Mouse (Mus musculus): ENCODE measurements around the gene Dhx40.
"Not testable (repeated sequence)": the region's sequence is repeated elsewhere in the genome, so short reads cannot be mapped to it uniquely, and the experiment has no call there.

Gene Dhx40

DNA sequence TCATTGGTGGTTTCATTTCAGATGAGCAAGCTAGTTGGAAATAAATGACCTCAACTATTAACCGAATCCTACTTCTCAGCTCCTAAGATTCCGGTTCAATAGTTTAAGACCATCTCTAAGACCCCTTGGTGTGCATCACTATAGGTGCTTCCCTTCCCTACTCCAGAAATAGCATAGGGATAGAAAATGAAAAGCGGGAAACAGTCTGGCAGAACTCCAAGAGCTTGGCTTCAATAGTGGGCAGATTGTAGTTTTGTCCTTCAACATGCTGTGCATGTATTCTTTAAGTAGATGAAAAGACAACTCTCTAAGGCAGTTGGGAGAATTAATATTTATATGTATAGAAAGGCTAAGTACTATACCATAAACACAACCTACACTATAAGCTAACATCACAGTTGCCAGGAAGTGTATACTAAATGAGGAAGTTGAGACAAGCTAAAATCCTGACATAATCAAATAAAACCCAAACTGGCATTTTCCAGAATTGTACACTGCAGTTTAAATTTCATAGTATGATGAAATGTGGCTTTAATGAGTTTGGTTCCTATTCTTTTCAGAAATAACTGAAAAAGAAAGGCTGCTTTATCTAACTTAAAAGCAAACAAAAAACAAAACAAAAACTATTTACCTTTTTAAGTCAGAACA is 57.6 kb downstream of the Dhx40 start:
- DNase-seq: peak; percentile 7 to 49

DNA sequence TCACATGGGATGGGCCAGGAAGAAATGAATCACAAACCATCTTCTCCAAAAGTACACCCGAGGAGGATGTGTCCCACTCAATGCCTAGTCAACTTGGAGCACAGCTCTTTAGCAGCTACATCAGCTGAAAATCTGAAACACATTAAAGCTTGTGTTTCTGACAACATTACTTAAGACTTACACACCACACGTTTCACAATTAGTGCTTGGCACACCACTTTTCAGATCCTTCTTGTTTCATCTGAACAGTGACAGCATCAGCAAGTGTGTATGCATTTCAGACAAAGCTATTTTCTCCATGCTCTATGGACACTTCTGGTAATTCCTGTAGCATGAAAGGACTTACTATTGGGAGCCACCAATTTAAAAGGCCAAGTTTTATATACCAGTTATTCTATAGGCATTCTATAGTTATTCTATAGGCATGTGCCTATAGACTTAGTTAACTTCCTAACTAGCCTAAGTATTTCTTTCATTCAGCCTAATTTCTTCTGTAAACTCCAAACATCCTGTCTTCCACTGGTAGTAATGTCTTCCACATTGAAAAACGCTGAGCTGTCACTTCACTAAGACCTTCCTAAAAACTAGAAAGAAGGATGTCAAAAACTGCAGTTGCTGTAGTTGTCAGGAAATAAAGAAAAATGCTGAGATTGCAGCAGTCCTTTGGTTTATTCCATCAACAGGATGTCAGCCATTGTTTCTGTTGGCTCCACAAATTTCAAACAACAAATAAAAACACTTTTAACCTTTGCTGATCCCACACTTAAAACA is 61.7 kb downstream of the Dhx40 start:
- DNase-seq: no peak

DNA sequence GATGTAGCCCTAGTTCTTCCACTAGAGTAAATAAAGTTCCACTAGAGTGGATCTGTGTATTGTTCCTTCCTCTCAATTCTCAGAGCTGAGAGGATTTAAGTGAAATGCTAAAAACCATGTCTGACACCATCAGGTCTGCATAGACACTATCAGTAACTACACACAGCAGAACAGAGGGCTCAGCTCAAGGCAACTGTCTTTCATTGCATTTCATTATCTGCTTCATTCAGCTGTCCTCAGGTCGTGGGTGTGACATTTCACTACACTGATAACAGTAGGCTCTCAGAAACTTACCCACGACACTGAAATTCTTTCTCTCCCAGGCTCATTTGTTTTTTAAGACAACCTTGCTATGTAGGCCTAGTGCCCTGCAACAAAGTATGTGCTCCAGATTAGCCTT is 64.9 kb downstream of the Dhx40 start:
- no peak for DNase-seq

DNA sequence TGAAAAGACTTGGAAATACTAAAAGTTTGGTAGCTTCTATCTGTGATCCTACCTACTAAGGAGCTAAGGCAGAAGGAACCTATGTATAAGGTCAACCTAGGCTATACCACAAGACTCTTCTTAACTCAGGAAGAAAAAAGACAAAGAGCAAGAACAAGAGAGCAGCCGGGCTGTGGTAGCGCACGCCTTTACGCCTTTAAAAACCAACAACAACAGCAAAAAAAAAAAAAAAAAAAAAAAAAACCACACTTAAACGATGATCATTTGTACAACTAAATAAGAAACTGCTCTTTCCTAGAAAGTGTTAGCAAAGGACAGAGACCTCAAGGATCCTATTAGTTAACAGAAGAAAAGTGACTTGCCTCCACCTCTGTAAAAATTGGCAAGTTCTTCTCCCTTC is 66.0 kb downstream of the Dhx40 start:
- no peak for DNase-seq

DNA sequence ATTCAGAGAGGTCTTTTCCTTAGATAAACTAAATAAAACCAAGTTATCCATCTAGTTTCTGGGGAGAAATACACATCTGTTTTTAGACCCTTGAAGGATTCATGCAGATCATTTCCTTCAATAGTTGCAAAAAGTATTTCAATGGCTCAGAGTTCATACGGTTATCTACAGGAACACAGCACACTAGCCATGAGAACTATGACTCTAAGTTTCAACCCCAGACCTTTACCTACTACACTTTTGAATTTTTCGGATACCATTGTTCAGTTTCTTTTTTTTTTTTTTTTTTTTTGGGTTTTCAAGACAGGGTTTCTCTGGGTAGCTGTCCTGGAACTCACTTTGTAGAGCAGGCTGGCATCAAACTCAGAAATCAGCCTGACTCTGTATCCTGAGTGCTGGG is 68.1 kb downstream of the Dhx40 start:
- no peak for DNase-seq

DNA sequence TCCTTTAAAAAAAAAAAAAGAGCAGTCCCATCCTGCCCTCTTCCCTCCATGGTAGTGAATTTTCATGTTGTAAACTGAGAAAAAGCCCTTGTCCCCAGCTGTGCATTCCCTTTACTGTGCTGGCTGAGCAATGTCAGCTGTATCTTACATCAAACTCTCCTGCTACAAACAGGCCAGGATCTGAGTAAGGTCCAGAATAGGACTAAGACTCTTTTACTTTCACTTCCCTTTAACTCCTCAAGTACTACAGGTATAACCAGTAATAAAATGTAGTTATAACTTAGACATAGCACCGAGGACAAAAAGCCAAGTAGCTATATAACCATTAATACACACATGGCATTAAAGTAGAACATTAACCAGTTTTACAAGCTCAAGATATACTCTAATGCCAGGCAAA is 68.6 kb downstream of the Dhx40 start:
- no peak for DNase-seq

DNA sequence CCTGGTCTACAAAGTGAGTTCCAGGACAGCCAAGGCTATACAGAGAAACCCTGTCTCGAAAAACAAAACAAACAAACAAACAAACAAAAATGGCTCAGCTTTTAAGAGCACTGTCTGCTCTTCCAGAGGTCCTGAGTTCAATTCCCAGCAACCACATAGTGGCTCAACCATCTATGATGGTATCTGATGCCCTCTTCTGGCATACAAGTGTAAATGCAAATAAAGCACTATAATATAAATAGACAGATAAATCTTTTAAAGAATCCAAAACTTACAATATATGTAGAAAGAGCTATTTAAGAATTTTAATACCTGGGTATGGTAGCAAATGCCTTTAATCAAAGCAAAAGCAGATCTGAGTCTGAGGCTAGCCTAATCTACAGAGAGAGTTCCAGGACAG is 69.2 kb downstream of the Dhx40 start:
- DNase-seq: not testable (repeated sequence)

DNA sequence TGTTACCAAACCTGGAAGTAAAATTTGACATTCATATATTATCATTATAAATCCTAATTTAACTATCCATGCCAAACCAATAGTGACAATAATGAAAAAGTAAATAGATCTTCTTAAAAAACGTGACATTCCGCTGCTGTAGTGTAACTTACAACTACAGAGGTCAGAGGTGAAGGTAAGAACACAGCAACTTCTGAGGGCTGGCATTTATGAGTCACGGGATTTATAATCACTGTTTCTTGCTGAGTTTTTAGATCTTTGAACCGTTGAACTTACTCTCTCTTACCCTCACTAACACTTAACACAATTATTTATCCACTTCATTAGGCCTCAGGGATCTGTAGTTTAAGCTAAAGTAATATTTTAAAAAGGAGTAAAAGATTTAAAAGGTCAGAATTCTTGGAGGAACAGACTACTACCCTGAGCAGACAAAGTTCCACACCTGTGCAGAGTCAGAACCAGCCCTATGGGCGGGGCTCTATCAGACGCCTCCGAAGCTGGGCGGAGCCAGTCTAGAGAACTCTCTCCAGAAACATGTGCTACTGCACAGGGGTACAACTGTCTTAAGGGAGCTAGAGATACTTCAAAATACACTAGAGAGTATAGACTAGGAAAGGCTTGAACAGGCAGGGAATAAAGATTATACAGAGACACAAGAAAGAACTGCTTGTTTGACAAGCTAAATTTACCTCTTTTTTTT is 70.1 kb downstream of the Dhx40 start:
- no peak for DNase-seq

DNA sequence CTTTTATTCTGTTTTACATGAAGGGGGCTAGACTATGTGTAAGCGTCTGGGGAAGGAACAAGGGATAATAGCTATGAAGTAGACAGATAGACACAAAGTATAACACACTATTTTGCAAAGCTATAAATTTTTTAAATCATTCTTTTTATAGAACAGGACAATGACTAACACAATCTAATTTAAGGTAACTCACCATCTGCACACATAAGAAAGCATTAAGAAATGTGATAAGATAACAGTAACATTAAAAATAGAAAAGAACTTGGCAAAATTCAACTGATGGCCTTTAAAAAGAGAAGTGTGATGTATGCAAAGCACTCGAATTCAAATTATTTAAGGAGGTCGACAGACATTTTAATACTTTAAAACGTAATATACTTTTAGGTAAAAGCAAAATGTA is 72.6 kb downstream of the Dhx40 start:
- DNase-seq: no peak

DNA sequence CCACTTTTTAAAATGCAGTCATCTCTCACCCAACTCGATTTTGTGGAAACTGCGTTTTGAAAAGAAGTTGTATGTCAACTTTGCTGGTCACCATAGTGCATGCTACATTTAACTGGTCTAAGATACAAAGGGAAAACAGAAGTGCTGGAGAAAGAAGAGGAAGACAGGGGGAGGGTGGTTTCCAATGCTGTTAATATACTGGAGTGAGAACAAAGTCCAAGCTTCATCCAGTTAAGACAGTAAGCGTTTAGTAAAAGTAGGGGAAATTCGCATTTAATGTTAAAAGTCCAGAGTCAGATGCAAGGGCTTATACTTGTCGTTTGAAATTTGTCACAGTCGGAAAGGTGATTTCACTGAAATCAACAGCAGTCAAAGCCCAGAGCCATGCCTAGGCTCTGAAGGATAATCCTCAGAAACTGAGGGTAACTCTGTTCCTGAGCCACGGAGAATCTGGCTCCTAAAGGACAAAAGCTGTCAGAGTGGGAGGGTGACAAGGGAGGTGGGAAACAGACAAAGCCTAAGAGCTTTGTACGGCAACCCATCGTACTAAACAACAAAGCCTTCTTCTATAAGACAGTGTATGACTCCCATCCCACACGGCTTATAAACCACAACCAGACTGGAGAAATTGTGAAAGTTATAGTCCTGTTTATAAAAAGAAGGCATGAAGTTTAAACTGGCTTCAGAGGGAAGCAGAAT is 73.2 kb downstream of the Dhx40 start:
- DNase-seq: no peak

DNA sequence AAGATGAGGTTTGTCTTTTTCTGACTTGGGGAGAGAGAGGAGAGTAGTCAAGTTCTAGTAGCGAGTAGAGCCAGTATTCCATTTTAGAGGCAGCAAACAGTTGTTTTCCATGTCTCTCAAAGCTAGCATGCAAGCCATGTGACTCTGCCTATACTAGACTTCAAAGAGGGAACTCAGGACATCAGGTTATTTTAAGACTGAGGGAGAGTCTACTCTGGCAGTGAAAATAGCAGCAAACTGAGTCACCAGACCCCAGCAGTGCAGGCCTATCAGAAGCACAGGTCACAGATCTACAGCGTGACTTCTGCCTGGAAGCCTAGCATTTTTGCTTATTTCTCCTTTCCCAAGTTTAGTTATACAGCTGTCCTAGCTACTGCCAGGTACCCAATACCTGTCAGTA is 76.1 kb downstream of the Dhx40 start:
- DNase-seq: no peak

DNA sequence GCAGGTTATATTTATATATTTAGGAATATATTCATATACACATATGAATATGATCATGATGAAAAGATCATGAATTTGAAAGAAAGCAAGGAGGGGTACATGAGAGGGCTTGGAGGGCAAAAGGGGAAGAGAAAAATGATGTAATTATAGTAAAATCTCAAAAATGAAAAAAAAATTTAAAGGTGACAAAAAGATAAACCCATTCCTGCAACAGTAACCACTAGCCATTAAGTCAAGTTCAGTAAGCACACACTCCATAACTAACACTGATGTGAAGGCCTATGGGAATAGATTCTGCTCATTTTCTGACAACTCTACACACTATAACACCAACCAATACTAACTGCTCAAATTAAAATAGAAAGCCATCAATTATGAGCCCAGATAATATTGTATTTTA is 81.9 kb downstream of the Dhx40 start:
- DNase-seq: no peak

DNA sequence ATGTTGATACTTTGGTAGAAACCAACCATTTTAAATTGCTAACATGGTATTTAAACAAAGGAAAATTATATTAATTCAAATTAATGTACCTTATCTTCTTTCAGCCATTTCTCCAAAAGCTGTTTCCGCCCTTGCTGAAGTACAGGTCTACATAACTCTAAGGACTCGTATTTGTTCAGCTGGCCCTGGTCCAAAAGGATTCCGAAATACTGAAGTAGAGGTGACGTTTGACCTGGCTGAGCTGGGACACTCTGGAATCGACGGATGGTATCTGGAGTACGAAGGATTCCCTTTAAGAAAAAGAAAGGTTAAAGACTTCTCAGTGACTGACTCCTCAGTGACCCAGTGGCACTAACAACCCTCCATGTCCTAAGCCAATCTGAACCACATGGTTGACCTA is 82.6 kb downstream of the Dhx40 start:
- DNase-seq: no peak

DNA sequence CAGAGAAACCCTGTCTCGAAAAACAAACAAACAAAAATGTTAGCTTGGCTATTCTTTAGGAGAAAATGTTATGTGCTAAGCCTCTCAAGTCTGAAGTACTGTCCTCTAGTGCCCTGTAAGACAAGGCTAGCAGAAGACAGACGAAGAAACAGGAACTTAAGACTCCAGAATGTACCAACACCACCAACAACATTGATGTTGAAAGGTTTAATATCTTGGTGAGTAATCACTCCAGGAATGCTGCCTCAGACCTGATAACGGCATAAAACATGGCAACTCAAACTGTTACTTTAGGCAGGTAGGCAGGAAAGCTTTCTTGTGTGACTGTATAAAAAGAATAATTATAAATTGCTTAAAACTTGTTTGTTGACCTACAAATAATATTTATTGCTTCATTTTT is 83.5 kb downstream of the Dhx40 start:
- no peak for DNase-seq

DNA sequence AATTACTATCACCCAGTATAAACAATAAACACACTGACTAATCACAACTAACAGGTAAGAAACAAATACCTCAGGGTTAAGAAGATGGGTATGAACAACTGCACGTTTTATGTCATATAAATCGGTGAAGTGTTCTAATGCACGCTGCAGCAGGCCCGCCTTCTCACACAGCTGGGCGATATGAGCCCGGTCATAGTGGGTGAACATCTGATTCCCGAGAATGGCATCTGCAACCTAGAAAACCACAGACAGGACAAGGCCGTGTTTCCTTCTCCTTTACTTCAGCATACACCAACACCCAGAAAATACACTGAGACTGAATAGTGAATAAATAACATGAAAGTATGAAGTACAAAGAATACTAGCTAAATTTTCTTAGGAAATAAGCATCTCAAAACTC is 88.2 kb downstream of the Dhx40 start:
- no peak for DNase-seq

Measured in cerebellum, postnatal 36 days (tissue).